Mouse (Mus musculus) right cerebral cortex, postnatal 10 days (tissue): ENCODE measurements around the gene C2cd4b.

Experiments used
- DNase-seq, 2 experiments: peaks; one replicate each; pipeline ENCODE4 v3.0.0; 2021; ENCODE audit warnings: low spot score in 2 of 2

The C2cd4b gene

DNA sequence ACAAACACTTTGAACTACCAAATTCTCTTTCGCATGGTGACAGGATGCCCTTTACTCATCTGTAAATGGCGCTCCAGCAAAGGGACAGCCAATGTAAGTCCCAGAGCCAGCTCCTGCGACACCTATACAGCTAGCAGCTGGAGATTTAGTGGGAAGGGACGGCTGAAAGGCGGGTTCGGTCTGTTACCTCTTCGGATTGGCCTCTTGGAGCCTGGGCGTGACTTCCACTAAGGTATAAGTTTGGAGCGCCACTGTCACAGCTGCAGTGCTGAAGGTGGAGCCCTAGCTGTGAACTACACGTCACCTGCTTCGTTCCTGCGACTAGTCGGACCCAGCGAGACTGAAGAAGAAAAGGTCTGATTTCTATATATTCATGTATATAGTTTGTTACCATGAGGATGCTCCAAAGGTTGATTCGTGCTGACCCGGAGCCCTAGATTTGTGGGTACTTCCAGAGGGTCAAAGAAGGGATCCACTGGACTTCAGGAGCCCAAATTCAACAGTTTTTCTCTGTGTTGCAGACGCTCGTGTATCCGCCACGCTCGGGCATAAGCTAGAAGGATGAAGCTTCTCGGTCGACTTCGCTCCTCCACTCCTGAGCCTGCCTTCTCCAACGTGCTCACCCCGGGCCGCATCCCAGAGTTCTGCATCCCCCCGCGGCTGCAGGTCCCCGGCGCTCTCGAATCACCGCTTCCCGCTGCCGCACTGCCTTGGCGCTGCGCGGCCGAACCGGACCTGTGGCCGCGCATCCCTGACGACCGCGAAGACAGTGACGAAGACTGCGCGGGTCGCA lies at the start of gene C2cd4b:
Gene C2cd4b, plus strand, starts transcription at position 275 of the 793 bp plus-strand sequence.
- DNase-seq = peak; percentile 55 to 61

DNA sequence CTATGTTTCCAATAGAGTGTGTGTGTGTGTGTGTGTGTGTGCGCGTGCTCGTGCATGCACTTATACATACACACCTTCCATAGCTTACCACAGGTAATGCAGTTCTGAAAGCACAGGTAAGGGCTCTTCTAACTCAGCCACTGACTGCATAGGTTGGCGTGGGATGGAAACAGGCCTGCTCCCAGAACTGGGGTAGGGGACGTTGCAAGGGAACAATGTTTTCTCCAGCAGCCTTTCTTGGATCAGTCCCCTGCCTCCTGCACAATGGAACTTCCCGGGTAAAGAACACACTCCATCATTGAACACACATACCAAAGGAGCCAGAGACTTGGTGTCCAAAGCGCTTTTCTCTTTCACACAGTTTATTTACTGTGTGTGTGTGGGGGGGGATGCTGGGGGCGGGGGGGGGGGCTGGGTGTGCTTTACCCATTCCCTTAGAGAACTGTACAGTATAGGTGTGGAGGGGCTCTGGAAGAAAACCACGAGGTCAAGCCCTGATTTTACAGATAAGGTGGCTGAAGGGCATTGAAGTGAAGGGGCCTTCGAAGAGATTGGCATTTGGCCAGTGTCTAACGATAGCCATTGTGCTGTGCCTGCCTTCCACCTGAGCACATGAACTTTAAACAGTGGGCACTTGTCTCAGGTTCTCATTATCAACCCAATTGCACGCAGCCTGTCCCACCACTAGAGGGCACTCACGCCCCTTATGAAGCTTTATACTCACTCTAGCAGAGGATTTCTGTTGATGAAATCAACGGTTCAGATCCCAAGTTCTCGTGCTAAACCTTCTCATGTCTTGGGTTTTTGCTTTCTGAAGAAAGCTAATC lies 48.0 kb upstream of the C2cd4b start:
- peak; percentile 71 to 82 for DNase-seq

DNA sequence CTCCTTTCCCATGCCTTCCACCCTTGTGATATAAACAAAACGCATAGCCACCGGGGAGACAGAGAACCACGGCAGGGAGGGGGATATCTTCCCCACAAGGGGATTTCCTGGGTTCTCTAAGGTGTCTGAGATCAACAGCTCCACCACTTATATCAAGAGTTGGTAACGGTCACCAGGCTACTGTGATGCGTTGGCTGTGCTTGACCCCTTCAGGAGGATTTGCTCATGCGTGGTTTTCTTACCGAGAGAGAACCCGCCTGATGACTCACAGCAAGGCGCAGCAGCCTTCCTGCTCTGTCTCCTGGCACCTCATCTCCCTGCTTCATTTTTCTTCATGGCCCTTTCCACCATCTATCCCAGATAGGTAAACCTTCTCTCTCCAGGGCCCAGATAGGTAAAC lies 47.1 kb upstream of the C2cd4b start:
- no peak for DNase-seq

DNA sequence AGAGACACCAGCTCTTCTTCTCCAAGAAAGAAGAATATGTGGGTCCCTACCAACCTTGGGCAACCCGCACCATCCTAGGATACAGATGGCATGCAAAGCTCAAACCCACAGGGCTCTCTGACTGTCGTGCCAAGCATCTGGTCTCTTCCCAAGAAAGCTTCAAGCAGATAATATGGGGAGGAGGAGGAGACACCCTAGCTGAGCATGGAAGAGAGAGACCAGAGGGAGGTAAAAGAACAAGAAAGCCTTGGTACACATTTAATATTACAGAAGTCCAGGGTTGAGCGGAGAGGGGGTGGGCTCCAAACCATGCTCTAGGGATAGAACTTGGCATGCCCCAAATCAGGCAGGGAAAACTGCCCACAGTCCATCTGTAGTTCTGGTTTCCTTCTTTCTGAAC lies 42.2 kb upstream of the C2cd4b start:
- DNase-seq = peak in 1 of 2 experiments; percentile 50

DNA sequence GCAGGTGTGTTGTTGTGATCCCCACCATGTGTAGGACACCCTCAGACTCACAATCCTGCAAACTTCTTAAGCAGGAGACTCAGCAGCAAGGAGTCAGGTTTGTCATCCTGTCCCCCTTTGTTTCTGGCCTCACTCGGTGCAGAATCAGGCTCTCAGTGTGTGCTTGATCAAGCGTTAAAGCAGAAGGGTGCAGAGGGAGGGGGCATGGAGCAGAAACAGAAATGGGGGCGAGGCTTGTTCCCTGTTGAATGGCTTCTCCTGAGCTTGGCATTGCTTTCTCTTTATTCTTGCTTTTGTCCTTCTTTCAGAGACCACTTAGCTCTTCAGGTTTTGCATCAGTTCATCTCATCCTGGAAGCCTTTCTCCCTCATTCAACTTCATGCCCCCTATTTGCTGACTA lies 40.6 kb upstream of the C2cd4b start:
- no peak for DNase-seq

DNA sequence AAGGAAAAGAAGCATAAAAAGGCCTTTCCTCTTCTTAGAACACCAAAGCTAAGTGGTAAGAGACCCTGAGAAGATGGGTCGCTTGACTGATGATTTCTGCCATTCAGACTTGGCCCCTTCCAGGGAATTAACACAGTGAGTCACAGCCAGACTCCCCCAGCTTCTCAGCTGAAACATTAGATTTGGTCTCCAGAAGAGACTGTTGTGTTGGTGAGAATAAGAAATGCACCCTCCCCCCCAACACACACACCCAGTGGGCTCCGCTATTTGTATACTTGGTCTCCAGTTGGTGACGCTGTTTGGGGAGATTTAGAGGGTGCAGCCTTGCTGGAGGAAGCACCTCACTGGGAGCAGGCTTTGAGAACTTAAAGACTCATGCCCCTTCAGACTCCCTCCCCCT lies 39.1 kb upstream of the C2cd4b start:
- no peak for DNase-seq

DNA sequence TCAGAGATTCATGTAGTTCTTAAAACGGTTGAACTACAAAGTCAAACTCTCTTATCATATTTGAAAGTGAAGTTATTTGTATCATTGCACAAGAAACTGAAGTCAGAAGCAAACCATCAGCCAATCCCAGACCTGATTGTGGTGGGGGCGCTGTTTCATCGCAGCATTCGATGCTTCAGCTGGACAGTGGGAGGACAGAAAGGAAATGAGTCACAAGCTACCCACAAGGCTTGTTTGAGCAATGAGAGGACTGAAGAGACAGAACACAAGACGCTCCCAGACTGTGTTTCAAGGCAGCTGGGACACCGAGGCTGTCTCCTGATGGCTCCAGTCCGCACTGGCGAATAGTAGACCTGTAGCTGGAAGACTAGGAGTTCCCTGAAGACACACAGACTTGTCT lies 36.9 kb upstream of the C2cd4b start:
- no peak for DNase-seq

DNA sequence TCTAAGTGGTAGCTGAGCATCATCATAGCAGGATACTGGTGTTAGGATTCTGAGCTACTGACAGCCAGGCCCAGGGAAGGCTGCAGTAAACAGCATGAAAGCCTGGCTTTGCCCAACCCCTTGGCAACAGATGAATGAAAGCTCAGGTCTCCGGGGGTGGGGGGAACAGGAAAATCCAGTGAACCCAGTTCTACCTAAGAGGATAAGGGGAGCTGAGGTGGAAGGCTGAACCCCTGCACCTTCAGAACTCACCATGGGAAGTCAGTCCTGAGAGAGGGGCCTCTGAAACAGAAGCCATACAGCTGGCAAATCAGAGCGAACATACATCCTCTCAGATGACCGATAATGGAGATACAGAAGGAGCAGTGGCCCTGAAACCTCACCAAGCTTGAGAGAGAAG lies 34.0 kb upstream of the C2cd4b start:
- no peak for DNase-seq

DNA sequence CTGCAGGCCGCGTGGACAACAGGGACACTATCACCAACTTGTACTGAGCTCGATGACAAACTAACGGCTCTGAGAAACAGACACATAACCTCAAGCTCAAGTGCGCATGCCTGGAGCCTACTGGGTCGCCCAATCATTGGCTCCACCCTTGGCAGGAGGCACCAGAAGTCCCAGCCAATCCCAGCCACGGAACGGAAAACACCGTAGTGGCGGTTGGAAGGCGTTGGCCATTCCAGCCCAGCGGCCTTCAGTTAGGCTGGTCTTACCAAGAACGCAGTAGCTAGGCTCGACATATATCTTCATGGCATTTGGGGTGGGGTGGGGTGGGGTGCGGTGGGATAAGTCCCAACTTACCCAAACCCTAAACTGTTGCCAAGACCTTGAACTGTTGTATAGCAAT lies 25.5 kb upstream of the C2cd4b start:
- DNase-seq = no peak

DNA sequence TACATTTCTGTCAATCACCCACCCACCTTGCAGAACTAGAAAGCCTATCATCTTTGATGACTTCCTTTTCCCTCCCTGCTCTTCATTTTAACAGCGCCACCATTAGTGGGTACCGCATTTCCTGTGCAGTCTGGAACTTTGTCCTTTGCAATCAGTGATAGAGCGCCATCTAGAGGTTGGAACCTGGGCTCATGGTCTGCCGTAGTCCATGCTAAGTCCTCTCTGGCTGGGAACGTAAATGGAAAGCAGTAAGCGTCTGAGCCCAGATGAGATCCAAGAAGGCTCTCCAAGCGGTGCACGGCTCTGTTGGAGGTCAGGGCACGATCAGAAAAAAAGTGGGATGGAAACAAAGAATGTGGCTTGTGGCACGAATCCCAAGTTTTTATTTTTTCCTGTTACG lies 23.8 kb upstream of the C2cd4b start:
- peak in 1 of 2 experiments; percentile 41 for DNase-seq

DNA sequence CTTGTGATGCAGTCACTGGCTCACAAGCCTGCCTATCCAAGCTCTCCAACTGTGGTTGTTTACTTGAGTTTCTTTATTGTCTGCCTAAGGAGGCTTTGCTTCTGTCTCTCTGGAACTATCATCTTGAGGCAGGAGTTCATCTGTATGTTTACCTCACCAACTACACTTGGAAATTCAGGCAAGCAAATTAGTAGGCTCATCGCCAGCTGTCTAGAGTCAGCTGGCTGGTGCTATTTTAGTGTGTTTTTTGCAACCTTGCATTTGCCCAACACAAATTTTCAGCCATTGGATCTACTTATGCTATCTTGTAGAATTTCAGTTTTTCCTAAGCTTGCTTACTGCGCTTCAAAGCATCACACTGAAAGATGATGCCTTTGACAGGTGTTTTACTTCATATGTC lies 18.0 kb upstream of the C2cd4b start:
- no peak for DNase-seq

DNA sequence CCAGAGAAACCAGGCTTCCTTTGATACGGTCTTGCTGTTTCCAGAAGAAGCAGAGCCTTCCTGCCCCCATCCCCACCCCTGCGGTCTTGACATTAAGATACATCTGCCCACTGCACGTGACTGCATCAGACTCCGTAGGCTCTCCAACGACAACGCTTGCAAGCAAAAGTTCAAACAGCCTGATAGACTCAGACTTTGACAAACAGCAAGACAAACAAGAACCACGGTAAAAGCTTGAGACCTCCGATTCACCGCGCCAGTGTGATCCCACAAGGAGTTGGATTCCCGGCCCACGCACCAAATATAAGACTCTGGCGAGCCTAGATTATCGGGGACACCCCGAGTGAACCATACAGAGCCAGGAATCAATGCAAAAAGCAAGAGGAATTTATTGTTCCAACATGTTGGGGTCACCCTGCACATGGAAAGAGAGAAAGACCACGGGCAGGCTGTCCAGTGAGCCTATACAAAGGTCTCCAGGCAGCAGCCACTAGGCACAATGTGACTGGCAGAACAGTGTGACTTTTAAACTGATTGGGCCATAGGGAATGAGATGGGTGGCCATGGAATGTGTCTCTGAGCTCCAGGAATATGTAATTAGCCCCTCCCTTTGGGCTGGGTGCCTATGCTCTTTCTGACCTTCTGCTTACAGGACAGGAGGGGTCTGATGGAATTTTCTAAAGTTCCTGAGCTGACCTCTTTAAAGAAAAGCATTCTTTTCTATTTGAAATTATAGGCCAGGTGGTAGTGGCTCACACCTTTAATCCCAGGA lies 5.6 kb upstream of the C2cd4b start:
- no peak for DNase-seq

DNA sequence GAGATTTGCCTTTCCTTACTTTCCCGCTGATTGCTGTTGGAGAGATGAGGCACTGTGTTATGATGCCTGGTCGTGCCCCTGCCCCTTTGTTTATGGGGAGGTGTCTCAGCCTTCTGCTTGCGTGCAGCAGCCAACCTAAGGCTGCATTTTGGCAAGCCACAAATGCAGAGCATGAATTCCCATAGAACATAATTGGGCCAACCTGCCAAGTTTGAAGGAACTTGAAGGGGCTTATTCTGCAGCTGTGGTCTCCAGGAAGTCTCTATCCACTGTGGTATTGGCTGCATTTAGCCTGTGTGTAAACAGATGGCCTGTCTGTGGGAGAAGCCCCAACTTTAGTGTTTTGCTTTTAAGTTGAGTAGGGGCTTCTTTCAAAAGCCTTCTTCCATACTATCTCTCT lies 4.5 kb upstream of the C2cd4b start:
- DNase-seq = no peak

DNA sequence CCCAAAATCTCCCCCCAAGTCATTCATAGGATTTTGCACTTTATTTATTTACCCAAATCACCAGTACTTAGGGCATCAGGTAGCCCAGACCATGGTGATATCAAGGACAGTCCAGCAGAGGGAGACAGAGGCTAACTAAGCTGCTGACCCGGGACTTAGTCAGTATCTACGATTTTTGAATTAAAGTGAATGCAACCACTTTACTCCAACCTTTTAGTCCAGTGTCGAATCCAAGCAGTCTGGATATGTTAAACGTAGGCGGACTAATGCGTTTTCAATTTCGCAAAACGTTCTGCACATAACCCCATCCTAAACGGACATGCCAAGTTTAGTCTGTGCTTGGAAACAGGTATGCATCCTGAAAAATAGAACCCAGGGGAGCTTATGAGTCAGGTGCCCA lies 551 bp upstream of the C2cd4b start:
- peak; percentile 63 to 72 for DNase-seq

DNA sequence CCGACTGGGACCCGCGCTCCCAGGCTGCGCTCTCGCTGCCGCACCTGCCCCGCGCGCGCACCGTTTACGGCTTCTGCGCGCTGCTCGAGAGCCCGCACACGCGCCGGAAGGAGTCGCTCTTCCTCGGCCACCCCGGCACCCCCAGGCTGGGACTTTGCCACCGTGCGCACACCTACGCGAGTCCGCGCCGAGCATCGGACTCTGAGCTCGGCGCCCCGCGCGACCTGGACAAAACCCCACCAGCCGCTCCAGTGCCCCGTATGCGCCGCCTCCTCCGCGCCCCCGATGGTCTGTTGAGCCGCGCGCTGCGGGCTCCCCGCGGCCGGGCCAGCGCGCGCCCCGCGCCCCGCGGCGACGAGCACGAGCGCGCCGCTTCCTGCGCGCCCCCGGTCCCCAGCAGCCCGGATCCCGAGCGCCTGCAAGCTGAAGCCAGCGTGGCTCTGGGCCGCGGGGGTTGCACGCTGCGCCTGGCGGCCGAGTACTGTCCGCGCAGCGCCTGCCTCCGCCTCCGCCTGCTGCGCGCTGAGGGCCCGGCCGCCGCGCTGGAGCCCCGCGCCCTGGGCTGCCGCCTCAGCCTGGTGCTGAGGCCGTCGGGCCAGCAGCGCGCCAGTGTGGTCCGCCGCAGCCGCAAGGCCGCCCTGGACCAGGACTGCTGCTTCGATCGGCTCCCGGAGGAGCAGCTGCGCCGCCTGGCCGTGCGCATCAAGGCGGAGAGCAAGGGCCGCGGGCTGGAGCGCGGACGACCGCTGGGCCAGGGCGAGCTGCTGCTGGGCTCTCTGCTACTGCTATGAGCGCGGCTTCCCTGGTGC lies 923 bp downstream of the C2cd4b start:
- peak; percentile 78 to 81 for DNase-seq

DNA sequence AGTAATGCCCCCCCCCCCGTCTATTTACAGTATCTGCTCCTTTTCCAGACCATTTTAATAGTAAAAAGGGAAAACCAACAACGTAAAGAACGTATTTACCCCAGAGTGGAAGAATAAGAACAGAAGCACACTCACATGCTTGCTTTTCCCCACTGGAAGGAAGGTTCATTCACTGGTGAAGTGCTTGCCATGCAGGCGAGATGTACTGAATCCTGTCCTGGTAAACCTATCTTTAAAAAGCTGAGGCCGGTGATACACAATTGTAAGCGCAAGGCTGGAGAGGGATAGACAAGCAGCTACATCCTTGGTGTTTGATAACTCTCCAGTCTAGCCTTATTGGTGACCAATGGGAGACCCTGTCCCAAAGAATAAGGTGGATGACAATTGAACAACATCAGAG lies 1.8 kb downstream of the C2cd4b start:
- no peak for DNase-seq

DNA sequence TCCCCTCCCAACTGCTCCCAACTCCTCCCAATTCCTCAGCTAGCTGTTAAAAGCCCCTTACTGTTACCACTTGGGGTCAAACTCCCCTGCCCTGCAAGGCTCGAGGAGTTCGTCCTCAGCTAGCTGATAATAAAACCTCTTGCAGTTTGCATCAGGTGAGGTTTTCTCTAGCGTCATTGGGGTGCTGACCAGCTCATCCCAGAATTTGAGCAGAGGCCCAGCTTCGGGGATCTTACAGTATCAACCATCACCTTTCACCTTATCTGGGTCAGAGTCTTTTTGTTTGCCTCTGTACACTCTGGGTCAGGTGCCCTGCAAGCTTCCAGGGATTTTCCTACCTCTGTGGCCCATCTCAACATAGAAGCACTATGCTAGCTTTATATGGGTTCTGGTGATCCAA lies 4.1 kb downstream of the C2cd4b start:
- DNase-seq = no peak

DNA sequence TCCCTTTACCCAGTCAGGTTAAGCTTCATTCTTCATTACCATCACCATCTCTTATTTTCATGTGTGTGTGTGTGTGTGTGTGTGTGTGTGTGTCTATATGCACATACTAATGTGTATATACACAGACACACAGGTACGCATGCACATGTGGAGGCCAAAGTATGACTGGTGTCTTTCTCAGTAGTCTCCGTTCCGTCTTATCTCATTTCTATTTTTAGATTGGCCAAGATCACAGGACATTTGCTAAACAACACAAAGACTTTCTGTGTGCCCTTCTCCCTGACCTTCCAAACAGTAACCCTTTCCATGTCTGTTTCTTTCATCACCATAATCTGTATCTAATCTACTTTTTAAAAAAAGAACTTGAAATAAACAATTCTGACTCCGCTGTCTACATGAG lies 7.2 kb downstream of the C2cd4b start:
- no peak for DNase-seq

DNA sequence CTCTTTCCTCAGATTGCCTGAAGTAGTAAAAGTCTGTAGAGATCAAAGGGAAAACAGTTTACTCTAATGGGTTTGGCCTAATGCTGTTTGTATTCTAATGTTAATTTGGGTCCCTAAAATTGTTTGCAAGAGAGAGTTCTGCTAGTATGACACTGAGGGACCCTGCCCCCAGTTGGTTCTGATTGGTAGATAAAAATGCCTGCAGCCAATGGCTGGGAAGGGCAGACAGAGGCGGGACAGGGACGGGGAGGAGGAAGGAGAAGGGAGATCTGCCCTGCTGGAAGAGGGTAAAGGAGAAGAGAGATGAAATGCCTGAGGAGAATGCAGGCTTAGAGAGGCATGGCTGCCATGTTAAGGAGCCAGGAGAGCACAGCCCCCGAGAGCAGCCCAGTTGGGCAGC lies 7.7 kb downstream of the C2cd4b start:
- no peak for DNase-seq

DNA sequence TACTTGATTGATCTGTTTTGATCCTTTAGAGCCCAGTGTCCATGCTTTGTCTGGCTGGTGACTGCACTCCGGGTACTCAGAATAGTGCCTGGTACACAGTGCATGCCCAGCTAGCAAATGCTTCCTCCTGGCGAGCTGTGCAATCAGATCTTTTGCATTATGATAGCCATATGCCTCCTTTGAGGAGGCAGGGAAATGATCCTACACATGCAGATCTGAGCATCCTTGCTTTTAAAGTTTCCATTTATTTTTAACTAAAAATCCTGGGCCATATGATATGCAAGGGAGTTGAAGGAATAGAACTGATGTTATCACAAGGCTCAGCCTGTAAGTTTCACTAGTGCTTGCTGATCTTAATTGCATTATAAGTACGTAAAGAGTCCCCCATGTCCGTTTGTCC lies 9.6 kb downstream of the C2cd4b start:
- no peak for DNase-seq

DNA sequence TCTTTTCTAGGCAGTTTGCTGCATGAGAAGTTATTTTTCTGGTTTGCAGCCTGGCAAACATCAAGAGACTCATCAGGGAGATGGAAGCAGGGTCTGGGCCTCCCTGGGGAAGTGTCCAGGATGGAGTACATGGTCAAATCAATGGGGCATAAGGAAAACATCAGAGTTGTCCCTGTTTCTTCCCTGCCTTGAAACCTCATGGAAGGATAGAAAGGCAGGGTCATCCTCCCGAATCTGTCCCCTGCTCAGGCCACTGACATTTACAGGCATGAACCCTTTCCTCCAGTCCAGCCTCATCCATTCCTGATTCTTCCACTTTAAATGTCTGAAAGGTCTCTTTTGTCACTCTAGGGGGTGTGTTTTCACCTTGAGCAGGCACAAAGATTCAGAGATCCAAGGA lies 10.2 kb downstream of the C2cd4b start:
- DNase-seq = no peak

DNA sequence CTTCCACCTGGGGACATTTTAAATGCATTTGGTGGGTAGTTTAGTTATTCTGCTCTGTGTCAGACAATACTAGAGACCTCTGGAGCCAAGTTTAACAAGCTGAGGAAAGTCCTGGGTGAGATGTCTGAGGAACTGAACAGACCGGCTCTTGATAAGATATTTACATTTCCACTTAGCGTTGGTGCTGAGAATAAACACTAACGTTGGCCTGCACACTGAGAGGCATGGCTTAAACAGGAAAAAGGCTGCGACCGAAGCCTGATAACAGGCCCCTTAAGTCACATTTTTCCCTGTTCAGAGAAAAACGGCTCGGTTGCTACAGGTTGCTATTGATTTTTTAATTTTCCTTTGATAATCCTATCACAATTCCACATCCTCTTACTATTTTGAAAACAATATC lies 12.1 kb downstream of the C2cd4b start:
- no peak for DNase-seq
